In the genomic region with DNA sequence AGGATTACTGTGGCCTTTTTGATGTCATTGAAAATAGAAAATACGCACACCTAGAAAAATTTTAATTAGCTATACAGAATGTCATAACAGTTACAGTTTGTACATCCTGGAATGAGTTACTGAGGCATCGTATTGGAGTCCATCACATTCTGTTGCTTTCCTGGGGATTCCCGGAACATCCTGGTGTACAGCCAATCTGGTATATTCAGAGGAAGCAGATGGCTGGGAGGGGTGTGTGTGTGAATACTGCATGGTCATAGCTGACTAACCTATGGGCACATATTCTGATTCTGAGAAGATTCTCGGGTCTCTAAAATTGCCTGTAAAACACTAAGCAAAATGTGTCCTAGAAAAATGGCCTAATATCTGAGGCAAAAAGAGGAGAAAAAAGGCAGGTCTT, we compare ENCODE assay signal across 11 mouse cellular contexts. TPM values are rescaled to one million over a fixed set of nuclear protein-coding genes. Genes with fewer than 3 reads are reported as not detected.
DNase-seq lines count a peak whose midpoint lies in the region; ATAC-seq and TF ChIP-seq lines count a peak whose summit lies in the region.
"Had no signal": no experiment of that assay in that cellular context is flagged by ENCODE, and none has a peak within 500 bp of the region (broad histone marks: within the 10 kb centered on the region; RNA-seq: fewer than 3 reads in every experiment).

No protein-coding gene starts in this region.

- peak overlapping the region; percentile 90 for H3K27ac ChIP-seq in cerebellum, adult 2 months (ENCODE audit: insufficient read depth, low read length)
- peak overlapping the region; percentile 100 for H3K27ac ChIP-seq in hindbrain, embryonic 11.5 days (ENCODE audit: low read depth, low read length)
- H3K27ac ChIP-seq in midbrain, embryonic 15.5 days, result peak overlapping the region; percentile 98

- WGBS in cerebellum, adult 2 months, result 4% methylated on average over 4 of the region's 4 CpGs
- WGBS in hindbrain, embryonic 11.5 days, result 72% methylated on average over 4 of the region's 4 CpGs
- 39% methylated on average over 4 of the region's 4 CpGs for WGBS in midbrain, embryonic 15.5 days

- DNase-seq in cerebellum, postnatal 4 days (ENCODE audit: low spot score in 2 of 2), result no peak
- DNase-seq in cerebellum, adult 2 months, result peak; percentile 87 to 97
- no peak for DNase-seq in hindbrain, embryonic 11.5 days (ENCODE audit: low spot score)
- no peak for DNase-seq in ovary, adult 18-20 months (ENCODE audit: low spot score)
- no peak for DNase-seq in urinary bladder, postnatal 10 days (ENCODE audit: low spot score)
- DNase-seq in kidney, postnatal 14 days, result no peak
- DNase-seq: kidney, postnatal 4 days had no signal

- peak; percentile 37; the same call in 1 of the 2 replicates for TF ChIP-seq POLR2A in cerebellum, adult 2 months (IDR thresholded peaks at IDR 0.05; ENCODE audit: borderline replicate concordance, insufficient read depth, low read length)

- no peaks in the 10 kb centered on the region for H3K27me3 ChIP-seq in cerebellum, adult 2 months (ENCODE audit: control insufficient read depth, insufficient read depth, low read length)
- no peaks in the 10 kb centered on the region for H3K27me3 ChIP-seq in hindbrain, embryonic 11.5 days (ENCODE audit: control insufficient read depth, insufficient read depth, low read length)
- no peaks in the 10 kb centered on the region for H3K27me3 ChIP-seq in midbrain, embryonic 15.5 days (replicated peaks)

- peak overlapping the region; percentile 98; the same call in 1 of the 2 replicates for H3K9ac ChIP-seq in hindbrain, embryonic 11.5 days (ENCODE audit: low read depth, low read length)
- H3K9ac ChIP-seq in midbrain, embryonic 15.5 days, result no peak overlapping the region

- H3K4me3 ChIP-seq in cerebellum, adult 2 months (replicated peaks; ENCODE audit: insufficient read depth, low read depth, low read length), result no peak overlapping the region
- 0 out of 2 replicates have a peak overlapping the region, but pooled peaks have one; percentile 84 for H3K4me3 ChIP-seq in hindbrain, embryonic 11.5 days (ENCODE audit: low read depth, low read length)
- H3K4me3 ChIP-seq in midbrain, embryonic 15.5 days, result 0 out of 2 replicates have a peak overlapping the region, but pooled peaks have one; percentile 64
- H3K4me3 ChIP-seq: erythroblast, embryonic 14.5 days had no signal

- TF ChIP-seq CTCF in cerebellum, adult 2 months (IDR thresholded peaks at IDR 0.05; ENCODE audit: borderline replicate concordance, insufficient read depth, low read depth, low read length), result no peak

- peak; percentile 26; the same call in 1 of the 2 replicates for ATAC-seq in cerebellum, adult (ENCODE audit: insufficient number of reproducible peaks, low FRiP score, low TSS enrichment)
- no peak for ATAC-seq in hindbrain, embryonic 11.5 days (ENCODE audit: low FRiP score)
- no peak for ATAC-seq in midbrain, embryonic 15.5 days (replicated peaks)

- H3K36me3 ChIP-seq in hindbrain, embryonic 11.5 days (ENCODE audit: control insufficient read depth, insufficient read depth, low read length), result peaks cover 6% of the 10 kb centered on the region
- 0 out of 2 replicates have a peak, but pooled peaks cover 2% of the 10 kb centered on the region for H3K36me3 ChIP-seq in midbrain, embryonic 15.5 days (replicated peaks)

- H3K4me1 ChIP-seq in cerebellum, adult 2 months (ENCODE audit: control insufficient read depth, insufficient read depth, low read length), result peaks cover 46% of the 10 kb centered on the region
- H3K4me1 ChIP-seq in hindbrain, embryonic 11.5 days (replicated peaks; ENCODE audit: control insufficient read depth, insufficient read depth, low read length), result peaks cover 33% of the 10 kb centered on the region
- peaks cover 82% of the 10 kb centered on the region for H3K4me1 ChIP-seq in midbrain, embryonic 15.5 days

- H3K4me2 ChIP-seq in hindbrain, embryonic 11.5 days (replicated peaks; ENCODE audit: low read depth, low read length), result peak overlapping the region; percentile 71
- peak overlapping the region; percentile 67 for H3K4me2 ChIP-seq in midbrain, embryonic 15.5 days

- no peaks in the 10 kb centered on the region for H3K9me3 ChIP-seq in hindbrain, embryonic 11.5 days (ENCODE audit: control insufficient read depth, low read length)
- H3K9me3 ChIP-seq in midbrain, embryonic 15.5 days, result no peaks in the 10 kb centered on the region

RNA-seq across cellular contexts. Expression of a gene that starts 3.4 kb away (rescaled TPM):
- polyA plus RNA-seq in cerebellum, adult 2 months (2012; rRNA removed), result 2.0 and 2.4 TPM in 2 replicates
- 0.50 and 1.6 TPM in 2 replicates for polyA plus RNA-seq in hindbrain, embryonic 11.5 days (2014; fragmentation: Nextera tagmentation; extraction: Ambion mirVana)
- polyA plus RNA-seq in midbrain, embryonic 15.5 days (2015; fragmentation: Nextera tagmentation; extraction: Ambion mirVana), result 0.50 and 0.78 TPM in 2 replicates
- polyA plus RNA-seq: erythroblast, embryonic 14.5 days had no signal

RNA-seq across cellular contexts. Expression of a gene that starts 8.4 kb away (rescaled TPM):
- polyA plus RNA-seq in cerebellum, adult 2 months (2012; rRNA removed), result 184 and 188 TPM in 2 replicates
- polyA plus RNA-seq in hindbrain, embryonic 11.5 days (2014; fragmentation: Nextera tagmentation; extraction: Ambion mirVana), result 55.3 and 67.1 TPM in 2 replicates
- polyA plus RNA-seq in midbrain, embryonic 15.5 days (2015; fragmentation: Nextera tagmentation; extraction: Ambion mirVana), result 45.9 and 54.5 TPM in 2 replicates

RNA-seq across cellular contexts. Expression of a gene that starts 27.6 kb away (rescaled TPM):
- 44.1 and 48.0 TPM in 2 replicates for polyA plus RNA-seq in cerebellum, adult 2 months (2012; rRNA removed)
- 58.5 and 58.8 TPM in 2 replicates for polyA plus RNA-seq in hindbrain, embryonic 11.5 days (2014; fragmentation: Nextera tagmentation; extraction: Ambion mirVana)
- 89.2 and 90.9 TPM in 2 replicates for polyA plus RNA-seq in midbrain, embryonic 15.5 days (2015; fragmentation: Nextera tagmentation; extraction: Ambion mirVana)

RNA-seq across cellular contexts. Expression of a gene that starts 30.2 kb away (rescaled TPM):
- polyA plus RNA-seq in cerebellum, adult 2 months (2012; rRNA removed), result 0.03 and 0.10 TPM in 2 replicates
- not detected in 2 replicates for polyA plus RNA-seq in hindbrain, embryonic 11.5 days (2014; fragmentation: Nextera tagmentation; extraction: Ambion mirVana)
- not detected in 2 replicates for polyA plus RNA-seq in midbrain, embryonic 15.5 days (2015; fragmentation: Nextera tagmentation; extraction: Ambion mirVana)
- polyA plus RNA-seq: erythroblast, embryonic 14.5 days; lung, embryonic 16.5 days had no signal

Comparison
In these comparisons a context has a peak if more than half of its experiments do, and no peak if none do; other contexts are left out.
1. DNase-seq: peak in cerebellum, adult 2 months (2 of 2); none in cerebellum, postnatal 4 days (0 of 2), hindbrain, embryonic 11.5 days (single experiment), ovary, adult 18-20 months (single experiment), urinary bladder, postnatal 10 days (single experiment) and kidney, postnatal 14 days (single experiment).
2. Peak in every context shown above with its lines, with median percentiles within 50 percentile points of each other: H3K27ac ChIP-seq.